Mouse (Mus musculus): ENCODE measurements around the gene Ephb2. TPM values are rescaled to one million over a fixed set of nuclear protein-coding genes. Genes with fewer than 3 reads are reported as not detected.

Ephb2 gene
- polyA plus RNA-seq, 1 experiment: 0.20 TPM

GRCm38 (mm10) chr4:136653019-136653418 lies 182.8 kb downstream of the Ephb2 start:
- Histone ChIP-seq H3K27me3 (replicated peaks) (peaks cover 5% of the 10 kb centered on the region), H3K9me3 (no peaks in the 10 kb centered on the region), H3K4me3 (replicated peaks) (peak overlapping the region; percentile 92), H3K36me3 (replicated peaks; ENCODE audit: low read length) (peaks cover 2% of the 10 kb centered on the region), H3K4me1 (peaks cover 85% of the 10 kb centered on the region)
- TF ChIP-seq FLI1 (IDR thresholded peaks at IDR 0.05; ENCODE audit: low read length) (peak; percentile 79; the same call in 1 of the 2 replicates), GATA1 (IDR thresholded peaks at IDR 0.05; ENCODE audit: borderline replicate concordance, low read length) (peak; percentile 85; the same call in 2 of the 3 replicates)

GRCm38 (mm10) chr4:136652528-136652910 lies 183.3 kb downstream of the Ephb2 start:
- Histone ChIP-seq H3K4me1 (peaks cover 80% of the 10 kb centered on the region), H3K9me3 (no peaks in the 10 kb centered on the region), H3K27me3 (replicated peaks) (peaks cover 9% of the 10 kb centered on the region), H3K4me3 (replicated peaks) (peak overlapping the region; percentile 92), H3K36me3 (replicated peaks; ENCODE audit: low read length) (no peaks in the 10 kb centered on the region)
- TF ChIP-seq FLI1 (IDR thresholded peaks at IDR 0.05; ENCODE audit: low read length) (no peak), GATA1 (IDR thresholded peaks at IDR 0.05; ENCODE audit: borderline replicate concordance, low read length) (no peak)

DNA sequence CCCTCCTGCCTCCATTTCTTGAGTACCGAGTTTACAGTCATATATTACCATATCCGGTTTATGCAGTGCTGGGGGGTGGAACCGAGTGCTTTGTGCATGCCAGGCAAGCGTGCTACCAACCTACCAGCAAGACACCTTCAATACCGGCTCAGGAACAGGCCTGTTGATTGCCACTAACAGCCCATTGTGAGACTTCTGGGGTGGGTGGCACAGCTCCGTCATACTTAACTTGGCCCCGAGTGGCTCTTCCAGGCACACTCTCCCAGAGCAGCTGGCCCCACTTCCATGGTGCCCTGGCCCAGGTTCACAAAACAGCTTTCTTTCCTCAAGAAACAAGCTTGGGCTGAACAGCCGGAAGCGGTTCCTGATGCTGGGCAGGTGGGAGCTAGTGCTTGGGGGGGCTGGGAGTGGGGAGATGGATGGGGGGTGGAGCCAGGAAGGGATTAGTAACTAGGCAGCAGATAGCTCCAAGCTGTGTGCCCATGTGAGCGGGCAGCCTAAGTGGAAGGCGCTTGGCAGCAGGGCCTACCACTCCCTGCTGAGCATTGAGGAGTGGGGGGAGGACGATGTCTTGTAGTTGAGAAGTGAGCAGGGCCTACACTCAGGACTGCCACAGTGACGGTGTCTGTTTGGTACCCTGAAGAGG lies 183.8 kb downstream of the Ephb2 start:
- Histone ChIP-seq H3K9me3 (peaks cover 3% of the 10 kb centered on the region), H3K4me1 (peaks cover 75% of the 10 kb centered on the region), H3K4me3 (replicated peaks) (peak overlapping the region; percentile 92), H3K36me3 (replicated peaks; ENCODE audit: low read length) (no peaks in the 10 kb centered on the region), H3K27me3 (replicated peaks) (peaks cover 11% of the 10 kb centered on the region)
- TF ChIP-seq GATA1 (IDR thresholded peaks at IDR 0.05; ENCODE audit: borderline replicate concordance, low read length) (no peak), FLI1 (IDR thresholded peaks at IDR 0.05; ENCODE audit: low read length) (no peak)

- Histone ChIP-seq H3K4me3 (replicated peaks) (peak overlapping the region; percentile 53), H3K36me3 (replicated peaks; ENCODE audit: low read length) (no peaks in the 10 kb centered on the region), H3K4me1 (peaks cover 69% of the 10 kb centered on the region), H3K27me3 (replicated peaks) (peaks cover 17% of the 10 kb centered on the region), H3K9me3 (peaks cover 9% of the 10 kb centered on the region)
- no peak for TF ChIP-seq FLI1 (IDR thresholded peaks at IDR 0.05; ENCODE audit: low read length)
- no peak for TF ChIP-seq GATA1 (IDR thresholded peaks at IDR 0.05; ENCODE audit: borderline replicate concordance, low read length)
Measured at GRCm38 (mm10) chr4:136651357-136651811, 184.4 kb downstream of the Ephb2 start.

DNA sequence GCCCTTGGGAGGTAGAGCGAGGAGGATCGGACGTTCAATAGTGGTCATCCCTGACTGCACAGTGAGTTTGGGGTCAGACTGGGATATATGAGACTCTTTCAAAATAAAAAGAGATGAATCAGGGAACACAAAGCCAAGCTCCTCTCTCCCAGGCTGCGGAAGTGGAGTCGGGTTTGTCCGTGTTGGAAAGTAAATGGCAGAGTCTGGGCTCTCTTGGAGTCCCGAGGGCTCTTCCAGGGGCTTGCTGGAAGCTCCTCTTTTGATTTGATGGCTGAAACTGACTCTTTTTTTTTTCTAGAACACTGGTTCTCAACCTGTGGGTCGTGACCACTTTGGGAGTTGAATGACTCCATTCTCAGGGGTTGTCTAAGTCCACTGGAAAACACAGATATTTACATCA lies 185.5 kb downstream of the Ephb2 start:
- Histone ChIP-seq H3K9me3 (peaks cover 12% of the 10 kb centered on the region), H3K4me3 (replicated peaks) (no peak overlapping the region), H3K27me3 (replicated peaks) (peaks cover 26% of the 10 kb centered on the region), H3K36me3 (replicated peaks; ENCODE audit: low read length) (no peaks in the 10 kb centered on the region), H3K4me1 (peaks cover 58% of the 10 kb centered on the region)
- TF ChIP-seq GATA1 (IDR thresholded peaks at IDR 0.05; ENCODE audit: borderline replicate concordance, low read length) (no peak), FLI1 (IDR thresholded peaks at IDR 0.05; ENCODE audit: low read length) (no peak)

DNA sequence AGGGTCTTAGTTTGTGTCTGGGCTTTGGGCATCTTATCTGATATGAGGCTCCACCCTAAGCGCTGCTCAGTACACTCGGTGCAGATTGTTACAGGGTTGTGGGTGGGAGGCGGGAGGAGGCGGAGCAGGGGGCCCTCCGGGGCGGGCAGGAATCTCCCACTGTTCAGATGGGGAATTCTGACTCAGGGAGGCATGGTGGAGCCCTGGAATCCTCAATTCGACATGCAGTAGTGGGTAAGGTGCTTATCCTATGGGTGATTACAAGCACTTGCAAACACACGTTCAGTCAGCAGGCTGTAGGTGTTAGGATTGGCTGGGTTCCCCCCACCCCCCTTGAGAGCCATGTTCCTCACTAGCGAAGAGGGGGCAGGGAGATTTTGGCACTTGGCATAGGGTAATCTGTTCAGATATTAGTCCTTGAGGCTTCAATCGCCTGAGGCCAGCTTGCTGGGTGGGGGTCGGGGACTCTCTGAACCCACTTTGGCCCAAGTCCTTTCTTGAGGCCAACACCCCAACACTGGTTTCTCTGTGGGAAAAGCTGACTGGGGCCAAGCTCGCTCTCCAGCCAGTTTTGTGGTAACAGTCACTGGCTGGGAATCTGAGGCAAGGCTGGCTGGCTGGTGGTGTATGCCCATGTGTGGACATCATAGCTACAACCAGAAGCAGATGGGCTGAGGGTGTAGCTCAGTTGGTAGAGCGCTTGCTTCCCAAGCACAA lies 186.2 kb downstream of the Ephb2 start:
- TF ChIP-seq FLI1 (IDR thresholded peaks at IDR 0.05; ENCODE audit: low read length) (no peak), GATA1 (IDR thresholded peaks at IDR 0.05; ENCODE audit: borderline replicate concordance, low read length) (no peak)
- Histone ChIP-seq H3K27me3 (replicated peaks) (peaks cover 27% of the 10 kb centered on the region), H3K4me3 (replicated peaks) (no peak overlapping the region), H3K36me3 (replicated peaks; ENCODE audit: low read length) (no peaks in the 10 kb centered on the region), H3K4me1 (peaks cover 51% of the 10 kb centered on the region), H3K9me3 (peaks cover 12% of the 10 kb centered on the region)

DNA sequence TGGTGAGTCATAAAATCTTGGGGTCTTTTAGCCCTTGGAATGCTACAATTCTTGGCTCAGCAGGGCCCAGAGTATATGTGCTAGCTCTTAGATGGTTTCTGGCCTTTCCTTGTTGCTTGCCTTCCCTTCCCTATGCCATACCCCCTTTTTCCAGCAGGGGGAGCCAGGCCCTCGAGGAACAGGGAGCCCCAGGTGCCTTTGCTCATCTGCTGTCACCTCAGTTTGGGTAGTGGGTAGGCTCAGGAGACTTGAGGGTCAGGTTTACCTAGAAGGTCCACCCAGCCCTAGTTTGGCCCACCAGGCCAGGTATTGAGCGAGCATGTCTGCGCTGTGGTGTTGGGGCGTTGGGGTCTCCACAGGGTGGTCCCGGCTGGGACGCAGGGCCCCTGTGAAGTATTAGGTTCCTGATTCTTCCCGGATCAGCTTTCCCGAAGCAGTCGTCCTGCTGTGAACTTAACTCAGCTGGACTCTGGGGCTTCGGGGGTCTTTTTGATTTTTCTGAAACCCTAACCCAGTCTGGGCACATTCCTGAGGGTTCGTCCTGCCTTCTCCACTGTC lies 186.8 kb downstream of the Ephb2 start:
- Histone ChIP-seq H3K4me3 (replicated peaks) (no peak overlapping the region), H3K27me3 (replicated peaks) (peaks cover 31% of the 10 kb centered on the region), H3K4me1 (peaks cover 45% of the 10 kb centered on the region), H3K36me3 (replicated peaks; ENCODE audit: low read length) (no peaks in the 10 kb centered on the region), H3K9me3 (peaks cover 18% of the 10 kb centered on the region)
- TF ChIP-seq GATA1 (IDR thresholded peaks at IDR 0.05; ENCODE audit: borderline replicate concordance, low read length) (no peak), FLI1 (IDR thresholded peaks at IDR 0.05; ENCODE audit: low read length) (no peak)

DNA sequence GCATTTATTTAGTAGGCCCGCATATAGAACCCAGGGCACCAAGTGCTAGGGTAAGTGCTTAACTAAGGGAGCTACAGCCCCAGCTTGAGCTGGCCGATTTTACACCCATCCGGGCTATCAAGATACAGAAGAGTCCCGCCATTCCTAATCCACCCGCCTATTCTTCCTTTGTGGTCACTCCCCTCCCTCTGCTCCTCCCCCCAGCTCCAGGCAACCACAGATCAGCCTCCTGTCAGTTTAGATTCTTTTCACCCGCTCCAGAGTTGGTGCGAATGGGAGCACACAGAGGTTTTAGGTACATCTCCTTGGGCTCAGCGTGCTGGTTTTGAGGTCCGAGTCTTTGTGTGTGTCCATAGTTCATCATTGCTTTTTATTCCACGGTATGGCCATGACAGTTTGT lies 196.9 kb downstream of the Ephb2 start:
- H3K4me1 ChIP-seq: peaks cover 17% of the 10 kb centered on the region
- peaks cover 32% of the 10 kb centered on the region for H3K9me3 ChIP-seq
- no peak overlapping the region for H3K4me3 ChIP-seq (replicated peaks)
- TF ChIP-seq GATA1 (IDR thresholded peaks at IDR 0.05; ENCODE audit: borderline replicate concordance, low read length): no peak
- no peak for TF ChIP-seq FLI1 (IDR thresholded peaks at IDR 0.05; ENCODE audit: low read length)
- no peaks in the 10 kb centered on the region for H3K36me3 ChIP-seq (replicated peaks; ENCODE audit: low read length)
- peaks cover 47% of the 10 kb centered on the region for H3K27me3 ChIP-seq (replicated peaks)

DNA sequence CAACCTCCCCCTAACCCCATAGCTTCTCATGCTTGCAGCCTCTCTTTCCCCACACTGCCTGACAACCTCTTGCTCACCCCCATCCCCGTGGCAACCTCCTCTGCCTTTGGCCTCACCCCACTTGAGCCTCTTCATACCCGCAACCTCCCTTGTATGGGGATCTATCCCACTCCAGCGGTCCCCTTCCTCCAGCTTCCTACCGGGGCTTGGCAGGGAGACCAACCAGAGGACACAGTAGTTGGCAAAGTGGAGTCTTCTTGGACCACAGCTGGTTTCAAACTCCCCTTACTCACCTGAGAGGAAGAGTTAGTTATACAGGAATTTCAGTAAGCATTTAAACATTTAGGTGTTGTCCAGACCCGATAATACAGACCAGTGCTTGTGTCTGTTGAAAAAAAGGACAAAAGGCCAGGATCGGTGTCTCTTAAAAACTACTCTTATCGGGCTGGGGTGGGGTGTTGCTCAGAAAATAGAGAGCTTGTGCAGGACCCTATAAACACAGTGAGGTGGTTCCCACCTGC lies 197.5 kb downstream of the Ephb2 start:
- peaks cover 17% of the 10 kb centered on the region for H3K4me1 ChIP-seq
- no peak overlapping the region for H3K4me3 ChIP-seq (replicated peaks)
- no peaks in the 10 kb centered on the region for H3K36me3 ChIP-seq (replicated peaks; ENCODE audit: low read length)
- H3K9me3 ChIP-seq: peaks cover 32% of the 10 kb centered on the region
- no peak for TF ChIP-seq GATA1 (IDR thresholded peaks at IDR 0.05; ENCODE audit: borderline replicate concordance, low read length)
- TF ChIP-seq FLI1 (IDR thresholded peaks at IDR 0.05; ENCODE audit: low read length): no peak
- peaks cover 49% of the 10 kb centered on the region for H3K27me3 ChIP-seq (replicated peaks)
